In the genomic region with DNA sequence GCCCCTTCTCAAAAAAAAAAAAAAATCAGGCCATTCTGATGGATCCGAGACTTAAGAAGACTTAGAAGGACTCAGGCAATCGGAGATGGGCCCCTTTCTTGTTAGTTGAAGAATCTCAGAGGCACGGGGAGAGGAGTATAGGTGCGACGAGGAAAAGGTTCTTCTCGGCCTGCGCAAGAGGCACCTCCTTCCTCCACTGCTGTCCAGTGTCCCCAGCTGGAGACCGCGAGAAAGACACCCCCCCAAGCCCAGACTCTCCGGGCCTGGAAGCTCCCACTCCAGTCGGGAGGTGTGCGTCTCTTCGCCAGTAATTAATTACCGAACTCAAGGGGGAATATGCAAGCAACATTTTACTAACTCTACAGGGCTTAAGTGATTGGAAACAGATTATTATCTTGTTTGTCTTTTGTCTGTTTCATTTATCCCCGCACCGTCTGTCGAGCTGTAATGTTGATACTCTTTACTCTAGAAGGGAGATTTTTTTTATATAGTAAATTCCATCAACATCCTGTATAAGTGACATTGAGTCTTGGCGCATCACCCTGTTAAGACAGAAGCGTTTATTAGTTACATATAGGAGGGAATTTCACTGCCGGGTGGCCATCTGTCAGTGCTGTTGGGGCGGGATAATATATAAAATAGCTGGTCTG, we compare ENCODE assay signal across 20 mouse cellular contexts. TPM values are rescaled to one million over a fixed set of nuclear protein-coding genes. Genes with fewer than 3 reads are reported as not detected.
DNase-seq lines count a peak whose midpoint lies in the region; ATAC-seq lines count a peak whose summit lies in the region.
"Had no signal": no experiment of that assay in that cellular context is flagged by ENCODE, and none has a peak within 500 bp of the region (broad histone marks: within the 10 kb centered on the region; RNA-seq: fewer than 3 reads in every experiment).

No protein-coding gene starts in this region.

- WGBS in forebrain, embryonic 10.5 days: 3% methylated on average over 21 of the region's 21 CpGs
- 3% methylated on average over 21 of the region's 21 CpGs for WGBS in forebrain, embryonic 16.5 days
- WGBS in limb, embryonic 10.5 days: 2% methylated on average over 21 of the region's 21 CpGs
- 1% methylated on average over 21 of the region's 21 CpGs for WGBS in neural tube, embryonic 12.5 days

- no peaks in the 10 kb centered on the region for H3K9me3 ChIP-seq in forebrain, embryonic 10.5 days
- H3K9me3 ChIP-seq in forebrain, embryonic 16.5 days (ENCODE audit: control insufficient read depth, low read length): no peaks in the 10 kb centered on the region
- no peaks in the 10 kb centered on the region for H3K9me3 ChIP-seq in limb, embryonic 10.5 days (replicated peaks)
- H3K9me3 ChIP-seq in neural tube, embryonic 12.5 days: no peaks in the 10 kb centered on the region
- H3K9me3 ChIP-seq: embryonic facial prominence, embryonic 12.5 days; kidney, embryonic 15.5 days; limb, embryonic 12.5 days; liver, embryonic 15.5 days had no signal

- ATAC-seq in forebrain, embryonic 16.5 days: no peak
- no peak for ATAC-seq in neural tube, embryonic 12.5 days (ENCODE audit: low FRiP score, low read depth)

- no peak overlapping the region for H3K9ac ChIP-seq in forebrain, embryonic 16.5 days (replicated peaks; ENCODE audit: low read depth, low read length)
- peak overlapping the region; percentile 64 for H3K9ac ChIP-seq in neural tube, embryonic 12.5 days
- H3K9ac ChIP-seq: embryonic facial prominence, embryonic 12.5 days; kidney, embryonic 15.5 days; limb, embryonic 12.5 days; liver, embryonic 15.5 days had no signal

- peak overlapping the region; percentile 61 for H3K4me3 ChIP-seq in forebrain, embryonic 10.5 days
- no peak overlapping the region for H3K4me3 ChIP-seq in forebrain, embryonic 16.5 days (replicated peaks; ENCODE audit: low read length)
- no peak overlapping the region for H3K4me3 ChIP-seq in limb, embryonic 10.5 days
- peak overlapping the region; percentile 36 for H3K4me3 ChIP-seq in neural tube, embryonic 12.5 days
- H3K4me3 ChIP-seq: embryonic facial prominence, embryonic 12.5 days; kidney, embryonic 15.5 days; liver, embryonic 15.5 days had no signal

- peak; percentile 25 for DNase-seq in forebrain, embryonic 10.5 days (ENCODE audit: extremely low spot score, low spot score)
- peak; percentile 38 for DNase-seq in limb, embryonic 10.5 days (ENCODE audit: low spot score)
- DNase-seq in layer of hippocampus, postnatal 36 days: no peak
- no peak for DNase-seq in layer of hippocampus, adult 9-10 months (ENCODE audit: low spot score)
- no peak for DNase-seq in left cerebral cortex, adult 18-20 months (ENCODE audit: low spot score in 2 of 2)
- DNase-seq: cerebellum, adult 9-11 months; gastrocnemius, postnatal 10 days; layer of hippocampus, adult 9-11 months; lung, postnatal 4 days; thymus, postnatal 36 days had no signal

- no peaks in the 10 kb centered on the region for H3K36me3 ChIP-seq in forebrain, embryonic 10.5 days (replicated peaks)
- H3K36me3 ChIP-seq in forebrain, embryonic 16.5 days (ENCODE audit: control insufficient read depth, insufficient read depth): no peaks in the 10 kb centered on the region
- no peaks in the 10 kb centered on the region for H3K36me3 ChIP-seq in limb, embryonic 10.5 days
- no peaks in the 10 kb centered on the region for H3K36me3 ChIP-seq in neural tube, embryonic 12.5 days
- H3K36me3 ChIP-seq: embryonic facial prominence, embryonic 12.5 days; kidney, embryonic 15.5 days; limb, embryonic 12.5 days; liver, embryonic 15.5 days had no signal

- peaks cover 87% of the 10 kb centered on the region for H3K4me1 ChIP-seq in forebrain, embryonic 10.5 days
- H3K4me1 ChIP-seq in forebrain, embryonic 16.5 days (replicated peaks; ENCODE audit: control insufficient read depth, insufficient read depth, low read length): peaks cover 17% of the 10 kb centered on the region
- peaks cover 12% of the 10 kb centered on the region; the same call in 1 of the 2 replicates for H3K4me1 ChIP-seq in limb, embryonic 10.5 days
- peaks cover 11% of the 10 kb centered on the region; the same call in 1 of the 2 replicates for H3K4me1 ChIP-seq in neural tube, embryonic 12.5 days
- H3K4me1 ChIP-seq: limb, embryonic 12.5 days; liver, embryonic 15.5 days had no signal

- peak overlapping the region; percentile 69 for H3K27ac ChIP-seq in forebrain, embryonic 10.5 days
- no peak overlapping the region for H3K27ac ChIP-seq in forebrain, embryonic 16.5 days (ENCODE audit: low read length)
- no peak overlapping the region for H3K27ac ChIP-seq in limb, embryonic 10.5 days
- peak overlapping the region; percentile 79 for H3K27ac ChIP-seq in neural tube, embryonic 12.5 days
- H3K27ac ChIP-seq: embryonic facial prominence, embryonic 12.5 days; kidney, embryonic 15.5 days; limb, embryonic 12.5 days; liver, embryonic 15.5 days had no signal

- H3K4me2 ChIP-seq in forebrain, embryonic 16.5 days (ENCODE audit: low read length): peak overlapping the region; percentile 19
- H3K4me2 ChIP-seq in neural tube, embryonic 12.5 days (replicated peaks): peak overlapping the region; percentile 58
- H3K4me2 ChIP-seq: embryonic facial prominence, embryonic 12.5 days; kidney, embryonic 15.5 days; limb, embryonic 12.5 days; liver, embryonic 15.5 days had no signal

- peaks cover 100% of the 10 kb centered on the region for H3K27me3 ChIP-seq in forebrain, embryonic 10.5 days (ENCODE audit: poor library complexity, severe bottlenecking)
- peaks cover 65% of the 10 kb centered on the region for H3K27me3 ChIP-seq in forebrain, embryonic 16.5 days (replicated peaks; ENCODE audit: control insufficient read depth, insufficient read depth, low read length)
- peaks cover 100% of the 10 kb centered on the region for H3K27me3 ChIP-seq in limb, embryonic 10.5 days (ENCODE audit: low read depth, poor library complexity, severe bottlenecking)
- peaks cover 96% of the 10 kb centered on the region for H3K27me3 ChIP-seq in neural tube, embryonic 12.5 days (replicated peaks)

RNA-seq across cellular contexts. Expression of a gene that starts 3.2 kb away (rescaled TPM):
- polyA plus RNA-seq in forebrain, embryonic 10.5 days (2016; fragmentation: Nextera tagmentation; extraction: Ambion mirVana): 21.3 and 24.8 TPM in 2 replicates
- 3.8 and 7.0 TPM in 2 replicates for polyA plus RNA-seq in forebrain, embryonic 16.5 days (2015; fragmentation: Nextera tagmentation; extraction: Ambion mirVana)
- polyA plus RNA-seq in limb, embryonic 10.5 days (2016; fragmentation: Nextera tagmentation; extraction: Ambion mirVana): not detected in 2 replicates
- 64.9 and 70.8 TPM in 2 replicates for polyA plus RNA-seq in neural tube, embryonic 12.5 days (2016; fragmentation: Nextera tagmentation; extraction: Ambion mirVana)
- under 1 TPM in 1 of 2 experiments, not detected in 1; 0.13 TPM for total RNA-seq in layer of hippocampus, postnatal 36 days (2021)
- not detected for total RNA-seq in left cerebral cortex, adult 18-20 months (2021)
- total RNA-seq: CH12.LX; gastrocnemius, postnatal 10 days; heart, adult 8-10 months; hematopoietic stem cell, adult 5-6 weeks had no signal
- polyA plus RNA-seq: kidney, embryonic 15.5 days; limb, embryonic 12.5 days; liver, embryonic 15.5 days had no signal

RNA-seq across cellular contexts. Expression of a gene that starts 44.3 kb away (rescaled TPM):
- 9.3 and 10.2 TPM in 2 replicates for polyA plus RNA-seq in forebrain, embryonic 10.5 days (2016; fragmentation: Nextera tagmentation; extraction: Ambion mirVana)
- polyA plus RNA-seq in forebrain, embryonic 16.5 days (2015; fragmentation: Nextera tagmentation; extraction: Ambion mirVana): 1.9 and 2.3 TPM in 2 replicates
- 5.2 and 5.6 TPM in 2 replicates for polyA plus RNA-seq in limb, embryonic 10.5 days (2016; fragmentation: Nextera tagmentation; extraction: Ambion mirVana)
- polyA plus RNA-seq in neural tube, embryonic 12.5 days (2016; fragmentation: Nextera tagmentation; extraction: Ambion mirVana): 7.0 TPM in 2 replicates
- total RNA-seq in layer of hippocampus, postnatal 36 days (2021): 1 to 10 TPM; 6.9 to 8.3 TPM
- 1 to 10 TPM; 7.9 to 8.6 TPM for total RNA-seq in left cerebral cortex, adult 18-20 months (2021)

RNA-seq across cellular contexts. Expression of a gene that starts 48.0 kb away (rescaled TPM):
- not detected in 2 replicates for polyA plus RNA-seq in forebrain, embryonic 10.5 days (2016; fragmentation: Nextera tagmentation; extraction: Ambion mirVana)
- not detected in 2 replicates for polyA plus RNA-seq in forebrain, embryonic 16.5 days (2015; fragmentation: Nextera tagmentation; extraction: Ambion mirVana)
- polyA plus RNA-seq in limb, embryonic 10.5 days (2016; fragmentation: Nextera tagmentation; extraction: Ambion mirVana): not detected in 2 replicates
- not detected in 2 replicates for polyA plus RNA-seq in neural tube, embryonic 12.5 days (2016; fragmentation: Nextera tagmentation; extraction: Ambion mirVana)
- total RNA-seq in layer of hippocampus, postnatal 36 days (2021): not detected
- total RNA-seq in left cerebral cortex, adult 18-20 months (2021): not detected
- total RNA-seq: CH12.LX; gastrocnemius, postnatal 10 days; hematopoietic stem cell, adult 5-6 weeks had no signal
- polyA plus RNA-seq: embryonic facial prominence, embryonic 12.5 days; kidney, embryonic 15.5 days; limb, embryonic 12.5 days; stomach, embryonic 14.5 days had no signal

Comparison
In these comparisons a context has a peak if more than half of its experiments do, and no peak if none do; other contexts are left out.
1. H3K27ac ChIP-seq: peak in forebrain, embryonic 10.5 days (single experiment) and neural tube, embryonic 12.5 days (single experiment); none in forebrain, embryonic 16.5 days (single experiment) and limb, embryonic 10.5 days (single experiment).
2. H3K4me3 ChIP-seq: peak in forebrain, embryonic 10.5 days (single experiment) and neural tube, embryonic 12.5 days (single experiment); none in forebrain, embryonic 16.5 days (single experiment) and limb, embryonic 10.5 days (single experiment).
3. DNase-seq: peak in forebrain, embryonic 10.5 days (single experiment) and limb, embryonic 10.5 days (single experiment); none in layer of hippocampus, postnatal 36 days (0 of 2), layer of hippocampus, adult 9-10 months (single experiment) and left cerebral cortex, adult 18-20 months (0 of 2).